Mouse (Mus musculus): ENCODE results near the gene Zscan26. TPM values are rescaled to one million over a fixed set of nuclear protein-coding genes. Genes with fewer than 3 reads are reported as not detected.
A peak's percentile ranks its signal among the peaks of the same experiment; 100 is the strongest.
"Not testable (repeated sequence)": the region's sequence is repeated elsewhere in the genome, so short reads cannot be mapped to it uniquely, and the experiment has no call there.

Zscan26 gene
- polyA plus RNA-seq, 1 experiment from 2014 or later: 26.2 TPM

DNA sequence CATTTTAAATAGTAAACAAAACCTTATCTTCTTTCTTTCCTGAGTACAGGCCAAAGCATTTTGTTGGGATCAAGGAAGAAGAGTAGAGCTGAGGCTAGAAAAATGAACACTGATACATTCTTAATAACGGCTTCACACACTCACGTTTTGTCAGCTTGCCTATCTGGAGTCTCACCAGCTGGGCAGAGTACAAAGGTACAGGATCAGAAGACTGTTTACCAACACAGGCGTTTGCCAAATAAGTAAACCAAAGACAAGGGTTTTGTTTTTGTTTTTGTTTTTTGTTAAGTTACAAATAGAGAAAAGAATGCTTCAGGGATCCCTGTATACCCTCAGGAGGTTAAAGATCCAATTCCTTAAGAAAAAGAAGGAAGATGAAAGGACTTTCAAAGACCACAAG is 52.4 kb downstream of the Zscan26 start:
- ATAC-seq (ENCODE audit: low FRiP score): no peak
- peak overlapping the region; percentile 75 for H3K4me2 ChIP-seq (replicated peaks)
- H3K9me3 ChIP-seq (replicated peaks): no peaks in the 10 kb centered on the region
- peaks cover 18% of the 10 kb centered on the region for H3K4me1 ChIP-seq
- no peaks in the 10 kb centered on the region for H3K27me3 ChIP-seq
- H3K9ac ChIP-seq: peak overlapping the region; percentile 77
- peak overlapping the region; percentile 57 for H3K4me3 ChIP-seq
- peaks cover 17% of the 10 kb centered on the region for H3K36me3 ChIP-seq
- WGBS: 82% methylated on average over 3 of the region's 3 CpGs
- H3K27ac ChIP-seq: no peak overlapping the region

DNA sequence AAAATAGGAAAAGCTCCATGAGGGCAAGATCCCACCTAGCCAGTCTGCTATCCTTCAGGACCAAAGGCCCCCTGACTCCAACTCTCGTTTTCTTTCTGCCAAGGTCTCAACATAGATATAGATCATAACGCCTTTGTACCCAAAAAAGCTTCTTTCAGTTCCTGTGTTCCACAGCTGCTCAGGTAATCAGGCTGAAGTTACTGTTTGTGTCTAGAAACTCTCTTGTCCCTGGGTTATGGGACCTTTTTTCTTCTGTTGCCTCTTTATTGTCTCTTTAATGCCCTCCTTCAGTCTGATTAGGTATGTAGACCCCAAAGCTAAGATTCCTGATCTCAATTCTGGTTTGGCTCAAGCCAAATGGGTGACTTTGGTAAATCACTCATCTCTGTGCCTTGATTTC is 56.0 kb downstream of the Zscan26 start:
- ATAC-seq (ENCODE audit: low FRiP score): no peak

DNA sequence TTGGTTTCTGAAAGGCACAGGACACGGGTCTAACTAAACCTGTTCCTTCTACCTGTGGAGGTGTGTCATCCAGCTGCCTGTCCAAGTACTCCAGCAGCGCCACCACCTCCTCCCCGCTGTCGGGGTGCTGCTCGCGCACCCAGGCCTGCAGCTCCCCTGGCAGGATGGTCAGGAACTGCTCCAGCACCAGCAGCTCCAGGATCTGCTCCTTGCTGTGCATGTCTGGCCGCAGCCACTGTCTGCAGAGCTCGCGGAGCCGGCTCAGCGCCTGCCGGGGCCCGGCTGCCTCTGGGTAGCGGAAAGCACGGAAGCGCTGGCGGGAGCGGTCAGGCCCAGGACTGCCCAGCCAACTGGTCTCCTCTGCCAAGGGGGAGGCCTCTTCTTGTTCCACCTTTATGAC is 57.5 kb downstream of the Zscan26 start:
- not testable (repeated sequence) for H3K9ac ChIP-seq; H3K4me2 ChIP-seq (replicated peaks); H3K9me3 ChIP-seq (replicated peaks); H3K27ac ChIP-seq; H3K27me3 ChIP-seq; H3K4me3 ChIP-seq
- WGBS: 94% methylated on average over 18 of the region's 18 CpGs
- ATAC-seq (ENCODE audit: low FRiP score): 0 out of 2 replicates have a peak, but pooled peaks have one; percentile 46
- Histone ChIP-seq H3K4me1 (peaks cover 12% of the 10 kb centered on the region), H3K36me3 (peaks cover 63% of the 10 kb centered on the region)

More for the DNA sequence above, 56.0 kb downstream of the Zscan26 start:
- 92% methylated on average over 2 of the region's 2 CpGs for WGBS
- Histone ChIP-seq H3K9ac (no peak overlapping the region), H3K9me3 (replicated peaks) (no peaks in the 10 kb centered on the region), H3K4me2 (replicated peaks) (no peak overlapping the region), H3K4me1 (peaks cover 18% of the 10 kb centered on the region), H3K36me3 (peaks cover 49% of the 10 kb centered on the region), H3K4me3 (no peak overlapping the region), H3K27me3 (no peaks in the 10 kb centered on the region), H3K27ac (no peak overlapping the region)

DNA sequence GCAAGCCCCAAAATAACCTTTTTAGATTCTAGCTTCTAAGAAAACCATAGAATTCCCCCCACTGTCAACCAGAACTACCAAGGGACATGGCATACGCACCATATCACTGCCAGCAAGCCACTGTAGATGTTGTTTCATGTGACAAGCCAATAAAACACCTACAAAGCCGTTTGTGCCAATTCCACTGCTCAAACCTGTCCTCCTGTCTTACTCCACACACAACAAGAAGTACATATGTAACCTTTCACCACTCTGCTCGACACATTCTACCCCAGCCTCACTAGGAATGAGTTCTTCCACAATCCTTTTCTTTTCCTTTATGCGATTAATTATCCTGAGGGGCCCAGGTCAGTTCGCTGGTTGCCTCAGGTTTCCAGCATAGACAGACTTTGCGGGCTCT is 57.9 kb downstream of the Zscan26 start:
- H3K27ac ChIP-seq: no peak overlapping the region
- WGBS: 95% methylated on average over 6 of the region's 6 CpGs
- peaks cover 67% of the 10 kb centered on the region for H3K36me3 ChIP-seq

DNA sequence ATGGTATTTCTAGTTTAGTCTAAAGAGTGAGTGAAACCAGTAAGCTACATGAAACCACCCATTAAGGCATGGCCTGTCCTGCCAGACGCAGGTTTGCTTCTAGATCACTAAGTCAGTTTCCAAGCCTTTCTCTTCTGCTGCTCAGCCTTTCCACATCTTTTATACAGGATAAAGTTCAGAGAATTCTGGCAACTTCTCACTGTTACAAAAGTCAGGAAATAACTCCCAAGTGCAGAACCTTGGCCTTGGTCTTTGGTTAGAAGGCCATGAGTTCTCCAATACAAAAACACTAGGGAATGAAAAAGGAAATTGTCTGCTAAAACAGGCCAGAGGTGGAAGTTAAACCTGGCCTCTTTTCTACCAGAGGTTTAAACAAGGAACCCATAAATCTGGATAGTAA is 58.3 kb downstream of the Zscan26 start:
- no peak overlapping the region for H3K4me2 ChIP-seq (replicated peaks)
- no peak overlapping the region for H3K4me3 ChIP-seq
- no peak overlapping the region for H3K9ac ChIP-seq
- 100% methylated on average over 1 of the region's 1 CpGs for WGBS
- H3K27me3 ChIP-seq: no peaks in the 10 kb centered on the region
- no peak for ATAC-seq (ENCODE audit: low FRiP score)
- H3K36me3 ChIP-seq: peaks cover 71% of the 10 kb centered on the region
- H3K27ac ChIP-seq: no peak overlapping the region
- no peaks in the 10 kb centered on the region for H3K9me3 ChIP-seq (replicated peaks)
- H3K4me1 ChIP-seq: 0 out of 2 replicates have a peak, but pooled peaks cover 9% of the 10 kb centered on the region

More for the DNA sequence above, 57.9 kb downstream of the Zscan26 start:
- Histone ChIP-seq H3K9me3 (replicated peaks) (no peaks in the 10 kb centered on the region), H3K4me2 (replicated peaks) (no peak overlapping the region), H3K4me1 (0 out of 2 replicates have a peak, but pooled peaks cover 9% of the 10 kb centered on the region), H3K27me3 (no peaks in the 10 kb centered on the region), H3K4me3 (no peak overlapping the region), H3K9ac (no peak overlapping the region)
- no peak for ATAC-seq (ENCODE audit: low FRiP score)

MicroRNAs within 50 kb of the gene (microRNA counts, 519-probe panel; counts per million panel counts)
- microRNA mmu-miR-1896: 3,528 counts per million, percentile 75 among the panel's probes with 10 or more counts

Small RNA genes within 50 kb of the gene (microRNA-seq; reads per million reads assigned to microRNA genes)
- gene Mir1896 (not detected), gene Mir6942 (not detected)

Other genes with a start within 250 kb of the Zscan26 start
- not detected in 2 replicates for gene Gpx5, start 161.0 kb downstream of the Zscan26 start, polyA plus RNA-seq (2016; fragmentation: Nextera tagmentation; extraction: Ambion mirVana)
- gene Gpx6, start 141.6 kb downstream of the Zscan26 start, polyA plus RNA-seq (2016; fragmentation: Nextera tagmentation; extraction: Ambion mirVana): 0.85 TPM in 1 of 2 replicates, not detected in the other
- not detected in 2 replicates for gene Olfr1367, start 106.8 kb downstream of the Zscan26 start, polyA plus RNA-seq (2016; fragmentation: Nextera tagmentation; extraction: Ambion mirVana)
- gene Zscan12, start 90.9 kb downstream of the Zscan26 start, polyA plus RNA-seq (2016; fragmentation: Nextera tagmentation; extraction: Ambion mirVana): 16.6 and 17.0 TPM in 2 replicates
- 91.0 and 96.2 TPM in 2 replicates for gene Zkscan3, start 51.0 kb downstream of the Zscan26 start, polyA plus RNA-seq (2016; fragmentation: Nextera tagmentation; extraction: Ambion mirVana)
- 4.2 and 4.9 TPM in 2 replicates for gene Pgbd1, start 12.7 kb downstream of the Zscan26 start, polyA plus RNA-seq (2016; fragmentation: Nextera tagmentation; extraction: Ambion mirVana)
- 2.5 and 2.7 TPM in 2 replicates for gene Nkapl, start 14.8 kb upstream of the Zscan26 start, polyA plus RNA-seq (2016; fragmentation: Nextera tagmentation; extraction: Ambion mirVana)
- 6.8 and 7.0 TPM in 2 replicates for gene Zkscan4, start 25.2 kb upstream of the Zscan26 start, polyA plus RNA-seq (2016; fragmentation: Nextera tagmentation; extraction: Ambion mirVana)
- gene Gm10065, start 25.7 kb upstream of the Zscan26 start, polyA plus RNA-seq (2016; fragmentation: Nextera tagmentation; extraction: Ambion mirVana): not detected in 2 replicates
- 0.16 and 0.40 TPM in 2 replicates for gene AK157302, start 41.5 kb upstream of the Zscan26 start, polyA plus RNA-seq (2016; fragmentation: Nextera tagmentation; extraction: Ambion mirVana)
- 2.6 and 4.2 TPM in 2 replicates for gene Gm11273, start 47.7 kb upstream of the Zscan26 start, polyA plus RNA-seq (2016; fragmentation: Nextera tagmentation; extraction: Ambion mirVana)
- 9.0 and 9.8 TPM in 2 replicates for gene Zkscan8, start 77.4 kb upstream of the Zscan26 start, polyA plus RNA-seq (2016; fragmentation: Nextera tagmentation; extraction: Ambion mirVana)
- 0.20 and 0.22 TPM in 2 replicates for gene Olfr1366, start 89.1 kb upstream of the Zscan26 start, polyA plus RNA-seq (2016; fragmentation: Nextera tagmentation; extraction: Ambion mirVana)
- gene Olfr1535, start 106.2 kb upstream of the Zscan26 start, polyA plus RNA-seq (2016; fragmentation: Nextera tagmentation; extraction: Ambion mirVana): not detected in 2 replicates
- not detected in 2 replicates for gene Olfr1364, start 128.0 kb upstream of the Zscan26 start, polyA plus RNA-seq (2016; fragmentation: Nextera tagmentation; extraction: Ambion mirVana)
- gene Olfr1362, start 160.3 kb upstream of the Zscan26 start, polyA plus RNA-seq (2016; fragmentation: Nextera tagmentation; extraction: Ambion mirVana): not detected in 2 replicates
- 0.07 TPM in 1 of 2 replicates, not detected in the other for gene Olfr11, start 188.8 kb upstream of the Zscan26 start, polyA plus RNA-seq (2016; fragmentation: Nextera tagmentation; extraction: Ambion mirVana)
- gene Olfr1361, start 209.7 kb upstream of the Zscan26 start, polyA plus RNA-seq (2016; fragmentation: Nextera tagmentation; extraction: Ambion mirVana): not detected in 2 replicates
- not detected in 2 replicates for gene Olfr1360, start 223.7 kb upstream of the Zscan26 start, polyA plus RNA-seq (2016; fragmentation: Nextera tagmentation; extraction: Ambion mirVana)
- not detected in 2 replicates for gene Olfr1359, start 244.4 kb upstream of the Zscan26 start, polyA plus RNA-seq (2016; fragmentation: Nextera tagmentation; extraction: Ambion mirVana)

Data from hindbrain, embryonic 12.5 days (tissue).